Mouse (Mus musculus) limb, embryonic 13.5 days (tissue): ENCODE measurements at regions not wholly inside any gene's neighbourhood (a gene's known extent, or its start where the extent isn't known, plus 50 kb on each side); places are given as distances from the start of the nearest gene placed in this dataset.

Experiments used
- ATAC-seq: fragments of 200-750 bp; cut with Nextera tagmentation; 2 replicates; pipeline ENCODE4 v1.8.0; 2017; ENCODE audit warnings: low read depth, moderate number of reproducible peaks, moderate TSS enrichment; ENCODE audit not compliant: low FRiP score
- H3K27ac ChIP-seq: fragments of 300-500 bp; sonication (generic); 2 replicates; pipeline ENCODE4 v1.5.1; 2015; ENCODE audit warnings: inconsistent platforms, mild to moderate bottlenecking, moderate library complexity
- H3K27me3 ChIP-seq: fragments of 300-500 bp; sonication (generic); 2 replicates; pipeline ENCODE4 v1.6.1; 2015; ENCODE audit warnings: mild to moderate bottlenecking, inconsistent platforms
- H3K36me3 ChIP-seq: fragments of 300-500 bp; sonication (generic); 2 replicates; pipeline ENCODE4 v1.6.1; 2015; ENCODE audit warnings: inconsistent platforms, mild to moderate bottlenecking, moderate library complexity
- H3K4me1 ChIP-seq: fragments of 300-500 bp; sonication (generic); 2 replicates; pipeline ENCODE4 v1.6.1; 2015; ENCODE audit warnings: inconsistent platforms
- H3K4me2 ChIP-seq: fragments of 300-500 bp; sonication (generic); replicated peaks from 2 replicates; pipeline ENCODE4 v1.6.1; 2015; ENCODE audit warnings: inconsistent platforms, mild to moderate bottlenecking, moderate library complexity
- H3K4me3 ChIP-seq: fragments of 300-500 bp; sonication (generic); 2 replicates; pipeline ENCODE4 v1.5.1; 2015; ENCODE audit warnings: moderate library complexity, mild to moderate bottlenecking, inconsistent platforms
- H3K9ac ChIP-seq: fragments of 300-500 bp; sonication (generic); 2 replicates; pipeline ENCODE4 v1.6.1; 2015; ENCODE audit warnings: mild to moderate bottlenecking, inconsistent platforms
- H3K9me3 ChIP-seq: fragments of 300-500 bp; sonication (generic); 2 replicates; pipeline ENCODE4 v1.6.1; 2016; ENCODE audit warnings: inconsistent platforms
- WGBS: fragments of 180-500 bp; shearing (Covaris S2); methylation state at CpG from one replicate; pipeline ENCODE4 v1.1.7; 2015; 5-methylcytosine and 5-hydroxymethylcytosine counted together

DNA sequence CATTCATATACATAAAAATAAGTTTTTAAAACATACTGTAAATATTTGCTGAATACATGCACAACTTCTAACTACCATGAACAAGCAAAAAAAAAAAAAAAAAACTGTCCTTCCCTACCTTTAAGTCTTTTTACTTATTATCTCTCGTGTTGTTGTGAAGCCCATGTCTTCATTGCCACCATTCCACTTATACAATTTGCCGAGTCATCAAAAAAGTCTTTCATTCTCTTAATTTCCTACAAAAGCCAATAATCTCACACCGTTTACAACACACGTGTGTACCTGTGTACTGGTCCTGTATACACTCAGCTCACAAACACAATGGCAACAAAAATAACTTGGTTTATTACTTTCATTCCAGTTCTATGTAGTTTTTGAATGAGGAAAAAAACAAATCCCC lies 608.2 kb upstream of the Cited2 start:
- Histone ChIP-seq H3K4me2 (no peak overlapping the region), H3K27me3 (no peaks in the 10 kb centered on the region), H3K36me3 (no peaks in the 10 kb centered on the region), H3K27ac (no peak overlapping the region), H3K4me1 (no peaks in the 10 kb centered on the region), H3K4me3 (no peak overlapping the region), H3K9ac (no peak overlapping the region), H3K9me3 (no peaks in the 10 kb centered on the region)
- 88% methylated on average over 4 of the region's 4 CpGs for WGBS
- ATAC-seq = no peak

DNA sequence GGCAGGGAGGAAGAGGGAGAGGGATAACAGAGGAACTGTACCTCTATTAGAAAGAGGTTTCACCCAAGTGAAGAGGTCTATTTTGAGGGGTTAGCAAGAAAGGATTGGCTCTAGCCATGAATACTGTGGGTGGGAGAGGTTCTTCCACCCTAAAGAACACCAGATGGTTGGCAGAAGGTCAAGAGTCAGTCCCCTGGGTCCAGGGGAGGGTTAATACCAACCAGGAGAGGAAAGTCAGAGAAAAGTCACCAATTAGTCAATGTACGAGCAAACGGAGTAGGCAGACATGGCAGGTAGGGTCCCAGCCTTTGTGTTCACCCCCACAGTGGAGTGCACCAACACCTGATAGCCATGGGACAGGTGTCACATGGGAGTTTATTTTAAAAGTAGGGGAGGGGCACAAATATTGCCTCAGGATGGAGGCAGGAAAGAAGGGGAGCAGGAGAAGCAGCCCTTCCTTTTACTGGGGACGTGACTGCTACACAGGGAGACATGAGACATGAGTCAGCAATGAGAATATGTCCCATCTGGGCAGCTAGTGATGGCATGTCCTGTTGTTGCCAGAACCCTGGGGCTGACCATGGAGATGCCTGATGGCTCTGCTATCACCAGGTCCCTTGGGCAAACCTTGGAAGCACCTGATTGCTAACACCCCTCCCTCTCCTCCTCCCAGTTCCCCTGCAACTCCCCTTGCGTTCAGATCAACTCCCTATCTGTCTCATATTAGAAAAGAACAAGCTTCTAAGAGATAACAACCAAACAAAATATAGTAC lies 593.4 kb upstream of the Cited2 start:
- no peak for ATAC-seq

DNA sequence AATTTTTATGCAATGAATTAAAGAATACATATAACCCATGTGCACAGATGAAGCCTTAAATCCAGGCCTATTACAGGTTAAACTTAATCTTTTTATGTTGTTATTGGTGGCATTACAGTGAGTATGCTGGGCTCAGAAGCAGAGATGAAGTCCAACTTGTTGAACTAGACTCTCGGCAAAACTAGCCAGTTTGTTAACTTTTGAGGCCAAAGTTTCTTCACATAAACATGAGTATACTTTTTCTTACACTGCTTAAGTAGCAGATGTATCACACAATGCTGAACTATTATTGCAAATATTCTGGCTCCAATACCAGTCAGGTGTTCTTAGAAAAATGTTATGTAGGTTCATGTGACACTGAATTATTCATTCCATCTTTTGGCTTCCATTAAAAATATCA lies 592.4 kb upstream of the Cited2 start:
- no peaks in the 10 kb centered on the region for H3K27me3 ChIP-seq
- no peaks in the 10 kb centered on the region for H3K36me3 ChIP-seq
- H3K9me3 ChIP-seq = no peaks in the 10 kb centered on the region
- H3K4me3 ChIP-seq = no peak overlapping the region
- WGBS = 81% methylated on average over 1 of the region's 1 CpGs
- ATAC-seq = no peak
- no peak overlapping the region for H3K4me2 ChIP-seq
- no peak overlapping the region for H3K9ac ChIP-seq
- no peaks in the 10 kb centered on the region for H3K4me1 ChIP-seq
- H3K27ac ChIP-seq = no peak overlapping the region

More for the DNA sequence above, 593.4 kb upstream of the Cited2 start:
- Histone ChIP-seq H3K36me3 (no peaks in the 10 kb centered on the region), H3K27me3 (no peaks in the 10 kb centered on the region), H3K9me3 (peaks cover 7% of the 10 kb centered on the region; the same call in 1 of the 2 replicates), H3K9ac (no peak overlapping the region), H3K4me3 (no peak overlapping the region), H3K4me1 (no peaks in the 10 kb centered on the region), H3K4me2 (no peak overlapping the region), H3K27ac (no peak overlapping the region)
- 77% methylated on average over 4 of the region's 4 CpGs for WGBS

DNA sequence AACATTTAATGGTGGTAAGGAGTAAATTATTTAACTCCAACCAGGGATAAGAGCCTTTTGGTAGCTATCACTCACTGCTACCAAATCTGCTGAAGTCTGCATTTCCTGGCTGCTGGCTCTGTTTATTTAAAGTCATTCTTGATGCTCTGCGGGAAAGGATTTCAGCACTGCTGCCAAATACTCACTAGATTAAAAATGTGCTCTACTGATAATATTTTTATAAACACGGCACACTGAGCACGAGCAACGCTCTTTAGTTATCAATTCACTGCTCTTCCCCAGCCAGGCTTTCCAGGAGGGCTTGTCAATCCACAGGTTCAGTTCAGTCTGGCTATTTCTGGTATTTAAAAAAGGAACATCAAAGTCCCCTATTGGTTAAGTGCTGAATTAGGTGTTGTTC lies 591.3 kb upstream of the Cited2 start:
- no peak for ATAC-seq
- H3K27me3 ChIP-seq = no peaks in the 10 kb centered on the region
- H3K9ac ChIP-seq = no peak overlapping the region
- H3K4me1 ChIP-seq = no peaks in the 10 kb centered on the region
- no peak overlapping the region for H3K4me3 ChIP-seq
- 60% methylated on average over 4 of the region's 4 CpGs for WGBS
- H3K9me3 ChIP-seq = no peaks in the 10 kb centered on the region
- no peak overlapping the region for H3K4me2 ChIP-seq
- no peak overlapping the region for H3K27ac ChIP-seq
- no peaks in the 10 kb centered on the region for H3K36me3 ChIP-seq

DNA sequence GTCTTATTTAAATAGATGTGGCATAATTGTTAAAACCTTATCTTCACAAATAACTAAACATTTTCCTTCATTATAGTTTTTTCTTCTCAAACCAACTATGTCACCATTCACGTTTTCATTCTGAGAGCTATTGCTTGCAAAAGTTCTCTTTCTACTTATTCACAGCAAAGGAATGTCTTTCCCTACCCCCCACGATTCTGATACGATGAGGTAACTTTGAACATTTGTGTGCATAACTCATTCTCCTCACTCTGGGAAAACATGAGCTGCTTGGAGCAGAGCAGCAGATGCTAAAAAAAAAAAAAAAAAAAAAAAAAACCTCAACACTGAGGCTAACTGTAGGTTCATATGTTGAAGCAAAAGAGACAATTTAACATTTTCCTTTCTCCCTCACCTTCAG lies 547.6 kb upstream of the Cited2 start:
- Histone ChIP-seq H3K4me2 (no peak overlapping the region), H3K36me3 (no peaks in the 10 kb centered on the region), H3K27ac (no peak overlapping the region), H3K27me3 (no peaks in the 10 kb centered on the region), H3K4me3 (no peak overlapping the region), H3K9ac (no peak overlapping the region), H3K4me1 (no peaks in the 10 kb centered on the region), H3K9me3 (no peaks in the 10 kb centered on the region)
- no peak for ATAC-seq
- 19% methylated on average over 3 of the region's 3 CpGs for whole genome bisulfite sequencing

DNA sequence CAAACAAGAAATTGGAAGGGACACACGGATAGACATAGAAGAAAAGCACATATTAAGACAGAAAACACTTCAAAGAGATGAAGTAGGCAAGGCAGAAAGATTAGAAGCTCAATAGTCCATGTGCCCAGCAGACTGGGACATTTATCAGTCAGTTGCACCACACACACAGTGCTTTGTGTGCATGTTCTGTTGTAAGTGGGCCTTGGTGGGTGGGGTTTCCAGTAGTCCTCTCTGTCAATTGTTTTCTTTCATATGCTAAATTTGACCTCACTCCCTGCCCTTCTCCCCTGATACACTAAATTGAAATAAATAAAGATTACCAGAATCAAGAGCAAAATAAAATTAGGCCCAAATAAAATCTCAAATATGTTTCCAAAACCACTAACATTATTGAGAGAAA lies 546.0 kb upstream of the Cited2 start:
- Histone ChIP-seq H3K9me3 (no peaks in the 10 kb centered on the region), H3K36me3 (no peaks in the 10 kb centered on the region), H3K4me3 (no peak overlapping the region), H3K9ac (no peak overlapping the region), H3K4me2 (no peak overlapping the region), H3K4me1 (no peaks in the 10 kb centered on the region), H3K27me3 (no peaks in the 10 kb centered on the region), H3K27ac (no peak overlapping the region)
- WGBS = 87% methylated on average over 1 of the region's 1 CpGs
- ATAC-seq = no peak

DNA sequence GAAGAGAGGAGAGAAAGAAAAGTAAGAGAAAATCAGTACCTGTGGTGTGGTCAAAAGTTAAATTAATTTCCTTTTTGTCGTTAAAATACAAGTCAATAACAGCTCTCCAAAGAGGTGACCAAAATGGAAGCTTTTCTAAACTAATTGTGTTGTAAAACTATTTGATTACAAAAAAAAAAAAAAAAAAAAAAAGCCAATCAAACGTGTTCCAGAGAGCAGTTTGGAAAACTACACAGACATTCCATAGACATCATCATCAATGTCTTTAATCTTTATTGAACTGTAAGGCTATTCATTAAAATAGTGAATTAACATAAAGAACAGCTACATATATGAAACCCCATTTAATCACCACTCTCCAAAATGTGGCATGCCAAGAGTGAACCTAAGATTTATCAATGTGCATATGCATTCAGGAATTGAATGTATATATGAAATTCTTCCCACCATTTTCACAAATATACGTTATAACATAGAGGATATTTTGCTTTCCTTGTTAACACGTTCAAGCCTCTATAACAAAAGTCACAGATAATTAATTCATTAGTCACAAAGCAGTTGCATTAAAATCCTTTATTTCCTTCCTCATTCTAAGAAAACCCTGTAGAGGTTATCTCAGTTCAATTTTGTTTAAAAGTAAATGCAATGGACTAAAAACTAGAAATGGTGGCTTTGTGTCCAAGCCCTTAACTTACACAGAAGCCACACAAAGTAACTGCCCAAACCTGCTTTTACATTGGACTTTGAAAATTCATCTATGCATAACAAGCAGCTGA lies 545.3 kb upstream of the Cited2 start:
- H3K4me1 ChIP-seq = no peaks in the 10 kb centered on the region
- H3K4me2 ChIP-seq = no peak overlapping the region
- no peaks in the 10 kb centered on the region for H3K9me3 ChIP-seq
- H3K27ac ChIP-seq = no peak overlapping the region
- WGBS = 66% methylated on average over 4 of the region's 4 CpGs
- no peak overlapping the region for H3K9ac ChIP-seq
- H3K36me3 ChIP-seq = no peaks in the 10 kb centered on the region
- H3K27me3 ChIP-seq = no peaks in the 10 kb centered on the region
- no peak overlapping the region for H3K4me3 ChIP-seq
- ATAC-seq = no peak

DNA sequence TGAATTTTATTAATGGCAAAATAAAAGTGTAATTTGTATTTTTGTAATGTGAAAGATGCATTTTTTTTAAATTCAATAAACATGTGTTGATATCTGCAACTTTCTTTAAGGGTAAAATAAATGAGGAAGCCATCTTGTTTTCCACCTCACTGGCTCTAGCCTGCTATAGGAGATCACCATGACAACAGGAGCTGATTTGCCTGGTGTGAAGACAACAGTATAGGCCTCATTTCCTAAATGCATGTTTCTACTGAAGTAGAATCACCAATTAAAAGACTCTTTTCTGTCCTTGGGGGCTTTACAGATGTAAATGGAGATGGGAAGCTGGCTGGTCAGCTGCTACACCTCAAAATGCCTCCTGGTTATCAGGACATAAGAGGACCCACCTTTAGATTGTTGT lies 544.4 kb upstream of the Cited2 start:
- Histone ChIP-seq H3K4me1 (no peaks in the 10 kb centered on the region), H3K4me2 (no peak overlapping the region), H3K27ac (no peak overlapping the region), H3K9me3 (no peaks in the 10 kb centered on the region), H3K36me3 (no peaks in the 10 kb centered on the region), H3K4me3 (no peak overlapping the region), H3K27me3 (no peaks in the 10 kb centered on the region), H3K9ac (no peak overlapping the region)
- ATAC-seq = no peak

DNA sequence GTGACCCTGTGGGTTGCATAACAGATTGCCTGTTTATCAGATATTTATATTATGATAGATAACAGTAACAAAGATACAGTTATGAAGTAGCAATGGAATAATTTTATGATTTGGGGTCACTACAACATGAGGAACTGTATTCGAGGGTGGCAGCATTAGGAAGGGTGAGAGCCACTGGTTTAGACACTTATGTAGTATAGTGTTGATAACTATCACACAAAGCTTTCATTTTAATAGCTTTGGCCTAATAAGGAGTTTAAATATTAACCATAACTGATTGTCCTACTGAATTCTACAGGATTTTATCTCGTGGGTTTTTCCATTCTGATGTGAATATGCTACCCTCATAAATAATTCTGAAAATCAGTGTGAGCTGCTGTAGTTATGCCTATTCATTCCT lies 538.6 kb upstream of the Cited2 start:
- no peaks in the 10 kb centered on the region for H3K36me3 ChIP-seq
- no peak overlapping the region for H3K4me2 ChIP-seq
- no peak overlapping the region for H3K27ac ChIP-seq
- no peaks in the 10 kb centered on the region for H3K4me1 ChIP-seq
- WGBS = 75% methylated on average over 2 of the region's 2 CpGs
- ATAC-seq = no peak
- no peaks in the 10 kb centered on the region for H3K27me3 ChIP-seq
- no peak overlapping the region for H3K4me3 ChIP-seq
- H3K9me3 ChIP-seq = no peaks in the 10 kb centered on the region
- H3K9ac ChIP-seq = no peak overlapping the region

DNA sequence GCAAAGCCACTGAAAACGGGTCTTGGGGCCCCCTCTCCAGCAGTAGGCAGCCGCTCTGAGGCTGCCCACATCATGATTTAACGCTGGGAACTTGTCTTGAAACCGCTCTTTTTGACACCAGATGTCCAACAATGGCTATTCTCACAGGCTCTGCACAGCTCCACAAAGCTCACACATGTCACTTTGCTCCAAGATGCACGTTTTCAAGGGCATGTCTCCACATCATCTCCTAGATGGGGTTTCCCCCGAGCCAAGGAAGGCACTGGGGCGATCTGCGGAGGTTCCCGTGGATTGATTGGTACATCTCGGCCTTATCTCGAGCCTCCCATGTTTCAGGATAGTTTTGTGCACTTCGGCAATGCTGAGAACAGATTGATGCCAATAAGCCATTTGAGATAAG lies 526.8 kb upstream of the Cited2 start:
- H3K27ac ChIP-seq = no peak overlapping the region
- peaks cover 9% of the 10 kb centered on the region; the same call in 1 of the 2 replicates for H3K4me1 ChIP-seq
- H3K4me3 ChIP-seq = no peak overlapping the region
- no peaks in the 10 kb centered on the region for H3K36me3 ChIP-seq
- no peak overlapping the region for H3K4me2 ChIP-seq
- no peak overlapping the region for H3K9ac ChIP-seq
- ATAC-seq = no peak
- 56% methylated on average over 12 of the region's 12 CpGs for WGBS
- no peaks in the 10 kb centered on the region for H3K27me3 ChIP-seq
- H3K9me3 ChIP-seq = no peaks in the 10 kb centered on the region

DNA sequence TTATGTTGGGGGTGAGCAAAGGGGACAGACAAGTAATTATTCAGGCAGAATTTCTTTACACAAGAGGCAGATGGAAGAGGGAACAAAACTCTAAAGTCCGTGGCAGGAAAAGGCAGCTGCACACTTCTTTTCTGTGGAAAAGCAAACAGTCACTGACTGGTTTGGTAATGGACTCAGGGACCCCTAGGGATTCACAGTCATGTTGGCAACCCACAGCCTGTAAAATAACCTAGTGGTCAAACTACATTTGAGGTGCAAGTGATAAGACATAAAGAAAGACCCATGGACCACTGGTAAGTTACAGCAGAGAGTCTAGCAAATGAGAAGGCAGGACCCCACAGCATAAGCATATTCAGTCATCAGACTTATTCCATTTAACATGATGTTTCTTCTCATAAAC lies 526.4 kb upstream of the Cited2 start:
- Histone ChIP-seq H3K27ac (no peak overlapping the region), H3K36me3 (no peaks in the 10 kb centered on the region), H3K4me3 (no peak overlapping the region), H3K4me1 (peaks cover 13% of the 10 kb centered on the region; the same call in 1 of the 2 replicates), H3K9ac (no peak overlapping the region), H3K9me3 (no peaks in the 10 kb centered on the region), H3K27me3 (no peaks in the 10 kb centered on the region), H3K4me2 (no peak overlapping the region)
- no peak for ATAC-seq
- 7% methylated on average over 1 of the region's 1 CpGs for WGBS

DNA sequence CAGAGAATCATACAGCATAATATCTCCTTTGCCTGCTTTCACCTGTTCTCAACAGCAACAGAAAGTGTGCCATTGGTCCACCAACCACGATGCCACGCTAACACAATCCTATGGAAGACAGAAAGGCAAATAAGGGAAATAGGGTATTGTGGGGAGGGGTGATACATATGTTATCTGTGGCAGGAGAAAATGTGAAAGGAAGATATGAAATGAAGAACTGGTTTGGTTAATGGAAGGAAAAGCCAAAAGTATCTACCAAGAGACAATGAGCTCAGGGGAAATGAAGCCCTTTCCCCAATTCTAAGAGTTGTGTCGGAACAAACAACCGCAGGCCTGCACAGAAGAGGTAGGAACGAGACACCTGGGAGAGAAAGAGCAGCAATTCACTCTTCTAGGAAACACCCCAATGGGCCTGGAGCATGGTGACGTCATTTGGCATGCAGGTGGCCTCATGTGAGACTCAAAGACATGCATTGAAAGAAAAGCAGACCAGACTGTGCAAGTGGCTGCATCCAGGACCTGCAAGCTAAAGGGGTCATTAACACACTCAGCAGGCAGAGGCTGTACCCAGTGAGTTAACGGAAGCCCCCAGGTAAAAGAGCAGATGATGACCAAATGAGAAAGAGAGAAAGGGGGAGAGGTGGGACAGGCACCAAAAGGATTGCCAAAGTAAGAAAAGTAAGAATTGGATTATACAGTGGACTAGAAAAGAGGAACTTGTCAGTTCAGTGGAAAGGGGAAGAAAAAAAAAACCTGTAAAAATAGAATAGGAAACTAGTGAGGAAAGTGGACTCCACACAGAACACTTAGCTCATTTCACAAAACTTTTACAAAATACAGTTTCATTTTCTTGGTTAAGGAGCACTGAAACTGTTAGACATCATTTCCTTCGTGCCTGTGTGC lies 522.2 kb upstream of the Cited2 start:
- H3K36me3 ChIP-seq = no peaks in the 10 kb centered on the region
- no peak overlapping the region for H3K4me3 ChIP-seq
- no peaks in the 10 kb centered on the region for H3K27me3 ChIP-seq
- no peaks in the 10 kb centered on the region for H3K9me3 ChIP-seq
- H3K4me1 ChIP-seq = peaks cover 16% of the 10 kb centered on the region; the same call in 1 of the 2 replicates
- WGBS = 56% methylated on average over 8 of the region's 8 CpGs
- H3K9ac ChIP-seq = no peak overlapping the region
- H3K4me2 ChIP-seq = no peak overlapping the region
- ATAC-seq = no peak
- H3K27ac ChIP-seq = no peak overlapping the region
